Mouse (Mus musculus): ENCODE results near the gene Gm17490.

DNA sequence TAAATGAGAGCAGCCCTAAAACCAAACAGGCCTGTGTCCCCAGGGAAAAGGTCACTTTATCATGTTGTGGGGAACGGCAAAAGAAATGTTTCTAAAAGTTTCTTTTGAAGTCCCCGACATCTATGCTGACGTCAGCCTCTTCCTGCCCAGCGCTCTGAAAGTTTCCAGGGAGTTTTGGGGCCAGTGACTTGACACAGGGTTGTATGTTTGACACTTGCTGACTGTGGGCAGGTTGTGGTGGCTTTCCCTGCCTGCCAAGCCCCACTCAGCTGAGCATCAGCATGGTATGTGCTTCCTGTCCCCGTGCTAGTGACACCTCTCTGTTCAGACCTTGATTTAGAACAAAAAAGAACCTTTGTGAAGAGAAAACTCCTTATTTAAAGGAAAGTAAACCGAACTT, 27.3 kb upstream of the Gm17490 start:
- no peak for TF ChIP-seq CTCF (IDR thresholded peaks at IDR 0.05; ENCODE audit: borderline replicate concordance, insufficient read depth, low read depth, low read length)
- TF ChIP-seq POLR2A (IDR thresholded peaks at IDR 0.05; ENCODE audit: borderline replicate concordance, insufficient read depth, low read length): no peak

Data from cerebellum, adult 2 months (tissue).